Mouse (Mus musculus) mouse embryonic stem cell (cell line): ENCODE measurements around the gene Ropn1.
"Not testable (repeated sequence)": the region's sequence is repeated elsewhere in the genome, so short reads cannot be mapped to it uniquely, and the experiment has no call there.

Experiments
- in situ Hi-C, 2 experiments: fragments of 300-500 bp; cut with MboI; formaldehyde crosslinking; loops; 1 replicate in 1 of 2; 3 replicates in 1 of 2; pipeline ENCODE4 v1.14.3; 2019 to 2020; ENCODE audit warnings: low sequenced_read_pairs in 2 of 2, low pct_unique_long_range_greater_than_20kb in 1 of 2, mixed read lengths in 1 of 2; ENCODE audit not compliant: unreplicated experiment in 1 of 2

Ropn1 gene

DNA sequence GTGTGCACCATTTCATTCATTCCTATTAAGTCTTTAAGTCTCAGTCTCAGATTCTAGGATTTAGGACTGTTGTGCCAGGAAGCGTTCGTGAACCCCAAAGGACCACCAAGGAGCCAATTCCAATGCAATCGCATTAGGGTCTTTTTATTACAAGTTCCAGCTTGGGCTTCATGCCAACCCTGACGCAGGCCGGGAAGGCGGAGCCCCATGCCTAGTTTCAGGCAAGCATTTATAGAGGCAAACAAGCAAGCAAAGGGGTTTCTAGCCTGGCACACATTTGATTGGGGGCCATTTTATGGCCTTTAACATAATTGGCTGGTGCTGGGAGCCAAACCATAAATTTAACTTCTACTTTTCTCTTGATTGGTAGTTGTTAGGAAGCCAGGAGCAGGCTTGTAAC, 24.6 kb downstream of the Ropn1 start:
- in situ Hi-C loops, result no loop called here

- in situ Hi-C loops, result no loop called here
These were observed 32.1 kb downstream of the Ropn1 start for GRCm38 (mm10) chr16:34681823-34682222.

DNA sequence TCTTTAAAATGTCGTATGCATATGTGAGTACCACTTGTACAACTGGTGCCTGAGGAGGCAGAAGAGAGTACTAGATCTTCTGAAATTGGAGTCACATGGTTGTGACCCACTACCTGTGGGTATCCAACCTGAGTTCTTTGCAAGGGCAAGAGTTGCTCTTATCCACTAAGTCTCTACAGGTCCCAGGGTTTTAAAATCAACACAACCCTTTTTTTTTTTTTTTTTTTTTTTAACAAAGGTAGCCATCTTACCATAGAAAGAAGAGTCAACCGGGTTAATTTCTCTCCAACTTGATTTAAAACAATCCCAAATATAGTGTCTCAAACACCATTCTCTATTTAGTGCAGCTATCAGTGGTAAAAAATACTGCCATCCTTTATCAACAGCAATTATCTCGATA, 40.2 kb downstream of the Ropn1 start:
- in situ Hi-C loops, result no loop called here

- in situ Hi-C loops, result no loop called here
These were observed 40.8 kb downstream of the Ropn1 start, which contains the start of gene Ccdc14 for GRCm38 (mm10) chr16:34690334-34691144. TSS of gene Ccdc14 (plus strand) at chr16:34690616.

DNA sequence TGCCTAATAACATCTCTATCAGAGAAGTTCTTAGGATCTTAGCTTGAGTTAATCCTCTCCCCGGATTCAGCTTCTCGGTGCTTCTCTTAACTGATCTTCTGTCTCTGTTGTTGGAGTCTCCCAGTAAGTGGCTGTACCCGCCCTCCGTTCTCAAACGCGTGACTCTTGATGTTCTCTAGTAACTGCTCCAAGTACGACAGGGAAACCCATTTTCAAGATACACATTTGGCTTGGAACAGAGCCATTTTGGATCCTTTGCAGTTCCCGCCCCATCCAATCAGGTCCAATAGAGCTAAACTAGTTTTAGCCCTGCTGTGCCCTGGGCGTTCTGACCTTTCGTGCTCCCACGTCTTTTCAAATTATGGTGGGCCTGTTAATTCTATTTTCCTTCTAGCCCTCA, 41.4 kb downstream of the Ropn1 start:
- in situ Hi-C loops, result no loop called here

GRCm38 (mm10) chr16:34694477-34694876, 44.8 kb downstream of the Ropn1 start:
- in situ Hi-C loops, result no loop called here

GRCm38 (mm10) chr16:34698721-34699120, 49.0 kb downstream of the Ropn1 start:
- in situ Hi-C loops, result not testable (repeated sequence)

- in situ Hi-C loops, result no loop called here
These were observed 50.6 kb downstream of the Ropn1 start for GRCm38 (mm10) chr16:34700165-34700827.

GRCm38 (mm10) chr16:34700828-34701216, 51.1 kb downstream of the Ropn1 start:
- in situ Hi-C loops, result no loop called here

DNA sequence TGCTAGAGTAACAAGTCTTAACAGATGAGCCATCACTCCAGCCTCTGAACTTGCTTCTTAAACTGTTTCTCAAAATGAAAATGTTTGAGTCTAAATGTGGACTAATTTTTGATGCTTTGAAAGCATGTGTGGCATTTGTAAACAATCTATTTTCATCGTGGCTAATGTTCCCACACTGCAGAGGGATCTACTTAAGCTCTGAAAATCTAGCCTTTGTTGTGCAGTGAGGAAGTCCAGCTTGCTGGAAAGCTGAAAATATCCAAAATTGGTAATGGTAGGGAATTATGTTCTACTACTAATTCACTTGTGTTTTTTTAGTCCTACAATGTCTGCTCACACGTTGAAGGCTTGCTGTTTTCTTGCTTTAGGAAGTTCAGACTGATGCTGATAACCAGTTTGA, 56.3 kb downstream of the Ropn1 start:
- in situ Hi-C loops, result no loop called here

- in situ Hi-C loops, result no loop called here
These were observed 56.8 kb downstream of the Ropn1 start for GRCm38 (mm10) chr16:34706487-34706946.

GRCm38 (mm10) chr16:34711481-34711880, 61.8 kb downstream of the Ropn1 start:
- in situ Hi-C loops, result no loop called here

DNA sequence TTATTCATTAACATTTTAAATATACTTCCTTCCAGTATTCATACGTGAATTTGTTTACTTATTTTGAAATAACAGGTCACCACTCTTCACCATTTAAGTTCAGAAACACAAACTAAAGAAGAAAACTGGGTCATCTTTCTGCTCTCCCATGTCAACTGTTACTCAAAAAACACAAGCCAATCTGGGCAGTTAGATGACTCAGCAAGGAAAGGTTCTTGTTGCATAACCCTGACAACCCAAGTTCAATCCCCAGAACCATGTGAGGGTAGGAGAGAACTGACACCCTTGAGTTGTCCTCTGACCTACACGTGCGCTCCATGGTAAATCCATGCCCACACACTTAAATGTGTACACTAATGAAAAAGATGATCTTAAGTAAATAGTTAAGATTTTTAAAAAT, 75.4 kb downstream of the Ropn1 start:
- in situ Hi-C loops, result no loop called here
